Mouse (Mus musculus) gastrocnemius, postnatal 36 days (tissue): ENCODE measurements around the gene Ffar3. TPM values are rescaled to one million over a fixed set of nuclear protein-coding genes. Genes with fewer than 3 reads are reported as not detected.
"Not testable (repeated sequence)": the region's sequence is repeated elsewhere in the genome, so short reads cannot be mapped to it uniquely, and the experiment has no call there.

ENCODE experiments used
- DNase-seq, 2 experiments: peaks; one replicate each; pipeline ENCODE4 v3.0.0; 2022
- intact Hi-C: fragments of 180-260 bp; cut with DNase I; formaldehyde crosslinking; loops from one replicate; pipeline ENCODE4 v1.15.1; 2025
- total RNA-seq, 2 experiments: library from RNA; stranded (reverse); gene quantifications; 2 replicates each; pipeline ENCODE4 v1.2.3; 2021

Ffar3 gene
- total RNA-seq, 2 experiments from 2014 or later, result not detected

GRCm38 (mm10) chr7:30846505-30847053 is 9.4 kb downstream of the Ffar3 start:
- intact Hi-C loops, result no loop called here
- DNase-seq, result no peak

GRCm38 (mm10) chr7:30844676-30845297 is 11.2 kb downstream of the Ffar3 start:
- DNase-seq, result no peak
- intact Hi-C loops, result no loop called here

GRCm38 (mm10) chr7:30842092-30842491 is 13.9 kb downstream of the Ffar3 start:
- DNase-seq, result no peak
- intact Hi-C loops, result no loop called here

GRCm38 (mm10) chr7:30841379-30841778 is 14.6 kb downstream of the Ffar3 start:
- intact Hi-C loops, result no loop called here
- no peak for DNase-seq

GRCm38 (mm10) chr7:30840306-30840705 is 15.7 kb downstream of the Ffar3 start:
- no peak for DNase-seq
- intact Hi-C loops, result no loop called here

- no peak for DNase-seq
- intact Hi-C loops, result no loop called here
Measured at GRCm38 (mm10) chr7:30837277-30837676, 18.7 kb downstream of the Ffar3 start.

- intact Hi-C loops, DNase-seq: not testable (repeated sequence)
Measured at GRCm38 (mm10) chr7:30832684-30833083, 23.3 kb downstream of the Ffar3 start.

- no peak for DNase-seq
- intact Hi-C loops, result no loop called here
Measured at GRCm38 (mm10) chr7:30832261-30832660, 23.7 kb downstream of the Ffar3 start.

GRCm38 (mm10) chr7:30829428-30829827 is 26.6 kb downstream of the Ffar3 start:
- intact Hi-C loops, result no loop called here

GRCm38 (mm10) chr7:30828871-30829270 is 27.1 kb downstream of the Ffar3 start:
- intact Hi-C loops, result not testable (repeated sequence)

More at GRCm38 (mm10) chr7:30829428-30829827, 26.6 kb downstream of the Ffar3 start:
- DNase-seq, result no peak

GRCm38 (mm10) chr7:30826660-30827059 is 29.3 kb downstream of the Ffar3 start:
- intact Hi-C loops, result no loop called here
- DNase-seq, result no peak

More at GRCm38 (mm10) chr7:30828871-30829270, 27.1 kb downstream of the Ffar3 start:
- not testable (repeated sequence) for DNase-seq

GRCm38 (mm10) chr7:30824306-30824705 is 31.7 kb downstream of the Ffar3 start:
- no peak for DNase-seq
- intact Hi-C loops, result no loop called here

- intact Hi-C loops, result no loop called here
- DNase-seq, result no peak
Measured at GRCm38 (mm10) chr7:30823675-30824074, 32.3 kb downstream of the Ffar3 start, which contains the start of gene Ffar2. Gene Ffar2, minus strand, starts transcription at chr7:30823775.

- no peak for DNase-seq
- intact Hi-C loops, result no loop called here
Measured at GRCm38 (mm10) chr7:30821532-30821931, 34.4 kb downstream of the Ffar3 start.

- intact Hi-C loops, result no loop called here
Measured at GRCm38 (mm10) chr7:30820854-30821445, 35.0 kb downstream of the Ffar3 start.

GRCm38 (mm10) chr7:30820131-30820530 is 35.8 kb downstream of the Ffar3 start:
- DNase-seq, result no peak
- intact Hi-C loops, result no loop called here

More at GRCm38 (mm10) chr7:30820854-30821445, 35.0 kb downstream of the Ffar3 start:
- no peak for DNase-seq

GRCm38 (mm10) chr7:30812291-30812807 is 43.6 kb downstream of the Ffar3 start:
- no peak for DNase-seq
- intact Hi-C loops, result no loop called here

GRCm38 (mm10) chr7:30811757-30812290 is 44.2 kb downstream of the Ffar3 start:
- intact Hi-C loops, result no loop called here
- no peak for DNase-seq

GRCm38 (mm10) chr7:30810319-30810718 is 45.7 kb downstream of the Ffar3 start:
- intact Hi-C loops, result no loop called here
- DNase-seq, result no peak

GRCm38 (mm10) chr7:30805924-30806323 is 50.1 kb downstream of the Ffar3 start:
- DNase-seq, result no peak

More at GRCm38 (mm10) chr7:30805924-30806323, 50.1 kb downstream of the Ffar3 start:
- intact Hi-C loops, result no loop called here
